Mouse (Mus musculus) CD4-positive helper T cell, adult 2 months (primary cell): Measurements from ENCODE around the gene Gria1.

Source experiments
- DNase-seq: peaks from one replicate; pipeline ENCODE4 v3.0.0-alpha.2; 2012; ENCODE audit warnings: low read depth, missing footprints, low spot score

Gria1 gene

GRCm38 (mm10) chr11:57286119-57286518 is 274.9 kb downstream of the Gria1 start:
- DNase-seq = no peak

- DNase-seq = no peak
These were observed 286.2 kb downstream of the Gria1 start for GRCm38 (mm10) chr11:57297376-57297775.

GRCm38 (mm10) chr11:57298263-57298662 is 287.1 kb downstream of the Gria1 start:
- no peak for DNase-seq

GRCm38 (mm10) chr11:57298665-57299064 is 287.5 kb downstream of the Gria1 start:
- DNase-seq = no peak

GRCm38 (mm10) chr11:57303602-57304001 is 292.4 kb downstream of the Gria1 start:
- DNase-seq = no peak

- DNase-seq = no peak
These were observed 294.9 kb downstream of the Gria1 start for GRCm38 (mm10) chr11:57306116-57306515.

GRCm38 (mm10) chr11:57306892-57307291 is 295.7 kb downstream of the Gria1 start:
- DNase-seq = no peak

- no peak for DNase-seq
These were observed 305.9 kb downstream of the Gria1 start for GRCm38 (mm10) chr11:57317063-57317462.

GRCm38 (mm10) chr11:57317478-57317877 is 306.3 kb downstream of the Gria1 start:
- no peak for DNase-seq

GRCm38 (mm10) chr11:57319374-57319773 is 308.2 kb downstream of the Gria1 start:
- no peak for DNase-seq

GRCm38 (mm10) chr11:57324099-57324498 is 312.9 kb downstream of the Gria1 start:
- DNase-seq = no peak
